Mouse (Mus musculus) cortical plate, adult 2 months (tissue): ENCODE results near the gene Sult6b2. TPM values are rescaled to one million over a fixed set of nuclear protein-coding genes. Genes with fewer than 3 reads are reported as not detected.
A peak's percentile ranks its signal among the peaks of the same experiment; 100 is the strongest.

Source experiments
- H3K27ac ChIP-seq: fragments of 200-500 bp; 2 replicates; pipeline ENCODE4 v1.5.1; 2012; ENCODE audit warnings: low read length, control low read depth, inconsistent platforms; ENCODE audit not compliant: insufficient read depth
- H3K4me1 ChIP-seq: fragments of 200-500 bp; 2 replicates; pipeline ENCODE4 v1.6.1; 2011; ENCODE audit warnings: low read length; ENCODE audit not compliant: control insufficient read depth, insufficient read depth
- H3K4me3 ChIP-seq: fragments of 200-500 bp; 2 replicates; pipeline ENCODE4 v1.5.1; 2011; ENCODE audit warnings: mild to moderate bottlenecking, low read length, control low read depth; ENCODE audit not compliant: insufficient read depth
- CTCF ChIP-seq: fragments of 200-500 bp; IDR thresholded peaks from 2 replicates; pipeline ENCODE4 v1.5.1; 2011; ENCODE audit warnings: mild to moderate bottlenecking, control low read depth, low read length; ENCODE audit not compliant: insufficient read depth; ENCODE audit errors: extremely low read depth
- POLR2A ChIP-seq: fragments of 200-500 bp; IDR thresholded peaks from 2 replicates; pipeline ENCODE4 v1.6.1; 2011; ENCODE audit warnings: mild to moderate bottlenecking, low read length, control low read depth; ENCODE audit not compliant: insufficient read depth; ENCODE audit errors: extremely low read depth
- polyA plus RNA-seq: library from polyadenylated mRNA; depleted of rRNA; stranded (reverse); fragments of >200 nt; gene quantifications from 2 replicates; pipeline ENCODE4 v1.2.3, GENCODE M21; 2012

Sult6b2 gene
- polyA plus RNA-seq, 1 experiment: 0.13 TPM

DNA sequence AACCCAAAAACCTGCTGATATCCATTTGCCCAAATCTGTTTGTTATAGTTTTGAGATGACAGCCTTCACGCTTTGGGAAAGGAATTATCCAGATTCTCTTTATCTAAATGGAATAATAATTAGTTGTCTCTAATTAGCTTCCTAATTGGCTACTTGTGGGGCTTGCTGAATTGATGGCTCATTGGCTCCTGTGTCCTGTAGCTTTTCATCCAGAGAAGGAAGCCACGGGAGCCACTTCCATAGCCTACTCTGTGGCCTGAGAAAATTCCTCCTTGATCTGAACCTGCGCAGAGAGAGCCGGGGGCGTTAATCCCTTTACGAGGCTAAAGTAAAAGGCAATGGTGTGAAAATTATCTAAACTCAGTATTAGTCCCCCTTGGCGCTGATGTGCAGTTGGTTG, 23.0 kb downstream of the Sult6b2 start:
- no peak overlapping the region for H3K27ac ChIP-seq
- H3K4me1 ChIP-seq: no peaks in the 10 kb centered on the region
- TF ChIP-seq CTCF: no peak
- TF ChIP-seq POLR2A: no peak
- no peak overlapping the region for H3K4me3 ChIP-seq

DNA sequence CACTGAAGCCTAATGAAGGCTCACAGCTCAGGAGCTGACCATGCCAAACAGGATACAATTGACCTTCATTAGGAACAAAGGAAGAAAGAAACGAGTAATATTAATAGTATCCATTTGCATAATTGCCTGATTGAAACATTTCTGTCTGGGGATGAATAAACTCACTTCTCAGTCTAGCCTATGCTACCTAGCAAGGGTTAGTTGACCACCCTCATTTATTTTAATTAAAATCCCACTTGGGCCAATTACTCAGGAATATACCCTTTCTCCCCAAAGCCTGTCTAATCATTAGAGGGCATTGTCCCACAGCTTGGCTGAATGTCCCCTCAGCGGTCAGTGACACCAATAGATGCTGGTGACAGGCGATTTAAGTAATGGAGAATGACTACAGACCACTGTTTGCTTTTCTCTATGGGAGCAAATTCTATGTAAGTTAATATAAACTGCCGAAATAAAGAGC, 23.7 kb downstream of the Sult6b2 start:
- Histone ChIP-seq H3K4me3 (no peak overlapping the region), H3K4me1 (no peaks in the 10 kb centered on the region), H3K27ac (no peak overlapping the region)
- no peak for TF ChIP-seq CTCF
- TF ChIP-seq POLR2A: no peak

DNA sequence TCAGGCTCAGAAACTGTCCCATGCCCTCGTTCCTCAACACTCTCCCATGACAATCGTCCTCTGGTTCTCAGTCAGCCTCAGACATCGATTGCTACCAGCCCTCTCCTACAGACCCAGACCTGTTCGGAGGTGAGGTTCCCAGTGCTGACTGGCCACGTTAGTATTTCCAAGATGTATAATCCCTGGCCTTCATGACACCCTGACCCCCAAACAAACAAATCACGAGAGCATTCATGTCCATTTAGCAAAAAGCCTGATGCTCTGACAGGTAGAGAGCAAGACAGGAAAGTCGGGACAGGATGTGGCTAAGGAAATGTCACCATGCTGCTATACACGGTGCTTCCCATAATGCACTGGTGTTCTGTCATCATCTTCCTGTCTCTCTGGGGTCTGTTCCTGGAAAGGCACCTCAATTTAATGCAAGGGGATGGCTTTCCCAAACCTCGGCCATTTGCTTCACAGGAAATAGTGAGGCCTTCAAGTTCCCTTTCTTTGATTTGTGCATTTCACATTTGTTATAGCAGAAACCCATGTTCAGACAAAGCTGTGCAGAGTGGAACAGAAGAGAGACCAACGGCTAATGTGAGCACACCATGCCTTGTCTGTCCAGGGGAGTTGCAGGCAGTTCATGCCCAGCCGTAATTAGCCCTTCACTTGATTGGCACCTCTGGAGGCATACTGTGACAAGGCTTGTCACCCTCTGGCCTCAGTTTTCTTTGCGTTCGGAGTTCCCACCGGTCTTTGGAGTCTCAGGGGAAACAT, 24.3 kb downstream of the Sult6b2 start:
- no peak for TF ChIP-seq CTCF
- TF ChIP-seq POLR2A: no peak
- H3K27ac ChIP-seq: no peak overlapping the region
- no peaks in the 10 kb centered on the region for H3K4me1 ChIP-seq
- H3K4me3 ChIP-seq: no peak overlapping the region

DNA sequence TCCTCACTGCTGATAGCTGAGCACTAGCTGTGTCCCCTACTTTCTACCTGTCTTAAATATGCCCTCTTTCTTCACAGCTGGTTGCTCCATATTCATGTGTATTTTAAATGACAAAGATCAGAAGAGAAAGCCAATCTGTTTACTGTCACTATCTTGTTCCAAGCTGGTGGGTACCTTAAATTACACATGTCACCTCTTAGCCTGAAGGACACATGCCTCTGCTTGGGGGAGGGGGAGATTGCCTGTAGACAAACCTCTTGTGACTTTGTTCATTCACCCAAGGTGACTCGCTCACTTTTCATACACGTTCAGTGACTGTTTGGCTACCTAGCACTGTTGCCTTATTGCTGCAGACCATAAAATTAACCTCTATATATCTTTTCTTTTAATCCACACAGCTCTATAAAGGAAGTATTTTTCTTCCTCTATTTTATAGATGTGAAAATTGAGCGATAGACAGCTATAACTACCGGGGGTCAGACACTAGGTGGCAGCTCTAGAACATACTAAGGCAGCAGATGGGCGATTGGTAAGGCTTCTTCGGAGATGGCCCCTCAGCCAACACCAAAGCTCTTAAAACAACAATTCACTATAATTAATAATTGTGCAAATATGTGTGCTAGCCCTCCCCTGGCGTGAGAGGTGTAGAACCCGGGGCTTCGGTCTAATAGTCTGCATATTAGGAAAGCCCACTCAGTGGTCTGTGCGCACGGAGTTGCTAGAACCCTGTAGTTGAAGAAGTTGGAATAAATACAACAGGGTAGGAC, 25.1 kb downstream of the Sult6b2 start:
- Histone ChIP-seq H3K4me3 (no peak overlapping the region), H3K27ac (no peak overlapping the region), H3K4me1 (no peaks in the 10 kb centered on the region)
- peak; percentile 71 for TF ChIP-seq CTCF
- TF ChIP-seq POLR2A: no peak

DNA sequence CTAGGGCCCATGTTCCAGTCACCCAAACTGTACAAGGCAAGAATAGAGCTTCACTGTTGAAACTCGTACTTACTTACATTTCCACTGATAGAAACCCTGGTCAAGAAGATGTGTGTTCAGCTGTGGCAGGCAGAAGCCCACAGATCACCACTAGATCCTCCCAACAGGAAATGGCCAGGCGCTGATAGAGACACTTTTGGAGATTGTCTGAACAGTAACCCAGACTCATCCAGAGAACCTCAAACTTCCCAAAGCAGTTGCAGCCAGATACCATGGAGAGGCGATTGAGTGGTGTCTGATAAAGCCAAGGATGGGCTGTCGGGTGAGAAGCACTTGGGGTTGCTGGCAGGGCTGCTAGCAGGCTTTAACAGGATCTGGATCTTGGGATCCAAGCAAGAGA, 27.4 kb downstream of the Sult6b2 start:
- TF ChIP-seq POLR2A: no peak
- TF ChIP-seq CTCF: no peak
- Histone ChIP-seq H3K4me1 (no peaks in the 10 kb centered on the region), H3K27ac (no peak overlapping the region), H3K4me3 (no peak overlapping the region)

DNA sequence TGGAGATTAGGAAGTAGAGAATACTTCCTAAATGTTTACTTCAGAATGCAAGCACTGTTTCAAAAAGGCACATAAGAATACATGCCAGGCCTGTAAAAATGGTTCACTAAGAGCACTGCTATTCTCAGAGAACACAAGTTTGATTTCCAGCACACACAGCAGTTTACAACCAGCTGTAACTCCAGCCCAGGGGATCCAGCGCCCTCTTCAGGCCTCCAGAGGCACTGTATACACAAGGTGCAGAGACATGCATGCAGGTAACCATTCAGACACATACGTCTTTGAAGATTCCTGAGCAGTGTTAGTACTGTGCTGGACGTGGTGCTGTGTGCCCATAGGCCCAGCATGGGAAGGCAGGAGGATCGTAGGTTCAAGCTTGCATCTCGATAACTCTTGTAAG, 30.7 kb downstream of the Sult6b2 start:
- H3K4me3 ChIP-seq: no peak overlapping the region
- 0 out of 2 replicates have a peak, but pooled peaks cover 2% of the 10 kb centered on the region for H3K4me1 ChIP-seq
- no peak overlapping the region for H3K27ac ChIP-seq
- TF ChIP-seq POLR2A (no peak), CTCF (0 out of 2 replicates have a peak, but pooled peaks have one; percentile 9)

DNA sequence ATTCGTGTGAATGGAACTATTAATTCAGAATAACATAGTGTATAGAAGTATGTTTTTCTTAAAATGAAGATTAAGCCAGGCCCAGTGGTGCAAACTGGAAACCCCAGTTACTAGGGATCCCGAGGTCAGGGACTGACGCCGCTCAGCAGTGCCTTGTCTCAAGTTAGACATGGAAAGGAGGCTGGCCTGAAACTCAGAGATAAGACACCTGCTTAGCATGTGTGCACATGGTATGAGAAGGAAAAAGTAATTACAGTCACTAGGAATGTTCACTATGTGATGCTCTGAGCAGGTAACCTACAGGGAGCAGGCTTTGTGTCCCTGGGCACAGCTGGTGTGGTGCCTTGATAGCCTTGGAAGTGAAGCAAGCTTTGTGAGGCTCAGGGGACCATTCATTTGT, 32.7 kb downstream of the Sult6b2 start:
- Histone ChIP-seq H3K4me1 (0 out of 2 replicates have a peak, but pooled peaks cover 2% of the 10 kb centered on the region), H3K27ac (no peak overlapping the region), H3K4me3 (no peak overlapping the region)
- TF ChIP-seq POLR2A (no peak), CTCF (no peak)

DNA sequence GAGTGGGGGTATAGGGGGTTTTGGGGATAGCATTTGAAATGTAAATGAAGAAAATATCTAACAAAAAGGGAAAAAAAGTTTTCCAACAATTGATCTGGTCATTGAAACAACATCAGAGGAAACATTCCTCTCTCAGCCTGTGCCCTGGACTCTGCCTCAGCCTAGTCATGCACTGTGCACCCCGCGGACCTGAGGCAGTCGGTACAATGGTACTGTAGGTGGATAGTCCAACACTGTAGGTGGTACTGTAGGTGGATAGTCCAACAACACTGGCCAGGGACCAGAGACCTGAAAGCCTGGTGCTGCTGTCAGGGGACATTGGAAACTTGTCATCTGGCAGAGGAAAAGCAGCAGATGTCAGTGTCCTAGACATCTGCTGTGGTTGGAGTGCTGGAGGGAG, 34.4 kb downstream of the Sult6b2 start:
- Histone ChIP-seq H3K4me3 (no peak overlapping the region), H3K27ac (no peak overlapping the region), H3K4me1 (0 out of 2 replicates have a peak, but pooled peaks cover 2% of the 10 kb centered on the region)
- no peak for TF ChIP-seq POLR2A

DNA sequence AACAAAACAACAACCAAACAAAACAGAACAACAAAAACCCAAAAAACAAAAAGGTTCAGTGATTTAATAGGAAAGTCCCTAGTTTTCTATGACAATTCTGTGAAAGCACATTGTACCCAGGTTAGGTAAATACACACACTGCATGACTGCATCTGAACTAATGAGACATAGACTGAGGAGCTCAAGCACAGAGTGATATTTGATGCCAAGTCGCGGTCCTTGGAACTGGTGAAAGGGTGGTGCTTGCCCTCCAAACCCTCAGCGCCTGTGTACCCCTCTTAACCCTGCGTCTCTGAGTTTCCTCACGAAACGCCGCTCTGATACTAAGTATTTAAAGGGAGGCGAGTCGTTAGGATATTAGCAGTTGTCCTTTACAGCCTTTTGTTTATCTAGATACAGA, 37.0 kb downstream of the Sult6b2 start:
- H3K4me1 ChIP-seq: 0 out of 2 replicates have a peak, but pooled peaks cover 2% of the 10 kb centered on the region
- TF ChIP-seq CTCF (no peak), POLR2A (no peak)
- no peak overlapping the region for H3K4me3 ChIP-seq
- no peak overlapping the region for H3K27ac ChIP-seq
